Mouse (Mus musculus): ENCODE results near the gene Krtap4-1. TPM values are rescaled to one million over a fixed set of nuclear protein-coding genes. Genes with fewer than 3 reads are reported as not detected.
"Not testable (repeated sequence)": the region's sequence is repeated elsewhere in the genome, so short reads cannot be mapped to it uniquely, and the experiment has no call there.

Krtap4-1 gene
- not detected in 2 replicates for polyA plus RNA-seq (2012; rRNA removed)

- H3K4me1 ChIP-seq (ENCODE audit: control insufficient read depth, insufficient read depth, low read length) = no peaks in the 10 kb centered on the region
- H3K27ac ChIP-seq (ENCODE audit: insufficient read depth, low read length) = no peak within 1 kb of the TSS
- no peaks in the 10 kb centered on the region for H3K27me3 ChIP-seq (ENCODE audit: control insufficient read depth, insufficient read depth, low read length)
- TF ChIP-seq CTCF (IDR thresholded peaks at IDR 0.05; ENCODE audit: borderline replicate concordance, insufficient read depth, low read depth, low read length) (no peak), POLR2A (IDR thresholded peaks at IDR 0.05; ENCODE audit: borderline replicate concordance, insufficient read depth, low read length) (no peak)
- H3K4me3 ChIP-seq (replicated peaks; ENCODE audit: insufficient read depth, low read depth, low read length) = no peak within 1 kb of the TSS
- WGBS = 83% methylated on average over 4 of the region's 4 CpGs
- no peak for DNase-seq
These were observed at the start of gene Krtap4-1 for GRCm38 (mm10) chr11:99628138-99628537. Gene Krtap4-1 (minus strand): TSS chr11:99628238.

- no peak for TF ChIP-seq CTCF (IDR thresholded peaks at IDR 0.05; ENCODE audit: borderline replicate concordance, insufficient read depth, low read depth, low read length)
- TF ChIP-seq POLR2A (IDR thresholded peaks at IDR 0.05; ENCODE audit: borderline replicate concordance, insufficient read depth, low read length) = no peak
These were observed 37.8 kb upstream of the Krtap4-1 start, which contains the start of gene Krtap4-6 for GRCm38 (mm10) chr11:99665860-99666259. Gene Krtap4-6 (minus strand): TSS chr11:99665960.

DNA sequence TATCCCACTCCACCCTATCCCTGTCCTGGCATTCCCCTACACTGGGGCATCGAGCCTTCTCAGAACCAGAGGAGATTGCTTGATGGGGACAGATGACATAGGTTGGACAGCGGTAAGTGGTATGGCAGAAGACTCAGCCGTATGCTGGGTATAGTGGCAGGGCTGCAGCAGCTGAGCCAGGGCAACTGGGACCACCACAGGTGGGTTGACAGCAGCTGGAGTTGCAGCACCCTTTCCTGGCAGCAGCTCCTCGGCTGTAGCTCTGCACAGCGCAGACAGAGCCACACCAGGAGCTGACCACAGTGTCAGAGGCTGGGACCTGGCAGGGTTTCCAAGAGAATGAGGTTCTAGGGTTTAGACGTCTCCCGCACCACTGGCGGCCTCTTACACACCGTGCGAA, 34.8 kb upstream of the Krtap4-1 start:
- WGBS = 80% methylated on average over 10 of the region's 10 CpGs
- DNase-seq = no peak
- TF ChIP-seq CTCF (IDR thresholded peaks at IDR 0.05; ENCODE audit: borderline replicate concordance, insufficient read depth, low read depth, low read length) (no peak), POLR2A (IDR thresholded peaks at IDR 0.05; ENCODE audit: borderline replicate concordance, insufficient read depth, low read length) (no peak)
- Histone ChIP-seq H3K27me3 (ENCODE audit: control insufficient read depth, insufficient read depth, low read length) (no peaks in the 10 kb centered on the region), H3K4me3 (replicated peaks; ENCODE audit: insufficient read depth, low read depth, low read length) (no peak overlapping the region), H3K4me1 (ENCODE audit: control insufficient read depth, insufficient read depth, low read length) (no peaks in the 10 kb centered on the region), H3K27ac (ENCODE audit: insufficient read depth, low read length) (no peak overlapping the region)

More at GRCm38 (mm10) chr11:99665860-99666259, 37.8 kb upstream of the Krtap4-1 start, which contains the start of gene Krtap4-6:
- Histone ChIP-seq H3K4me1 (ENCODE audit: control insufficient read depth, insufficient read depth, low read length) (no peaks in the 10 kb centered on the region), H3K4me3 (replicated peaks; ENCODE audit: insufficient read depth, low read depth, low read length) (no peak within 1 kb of the TSS), H3K27ac (ENCODE audit: insufficient read depth, low read length) (no peak within 1 kb of the TSS), H3K27me3 (ENCODE audit: control insufficient read depth, insufficient read depth, low read length) (no peaks in the 10 kb centered on the region)
- DNase-seq = no peak

DNA sequence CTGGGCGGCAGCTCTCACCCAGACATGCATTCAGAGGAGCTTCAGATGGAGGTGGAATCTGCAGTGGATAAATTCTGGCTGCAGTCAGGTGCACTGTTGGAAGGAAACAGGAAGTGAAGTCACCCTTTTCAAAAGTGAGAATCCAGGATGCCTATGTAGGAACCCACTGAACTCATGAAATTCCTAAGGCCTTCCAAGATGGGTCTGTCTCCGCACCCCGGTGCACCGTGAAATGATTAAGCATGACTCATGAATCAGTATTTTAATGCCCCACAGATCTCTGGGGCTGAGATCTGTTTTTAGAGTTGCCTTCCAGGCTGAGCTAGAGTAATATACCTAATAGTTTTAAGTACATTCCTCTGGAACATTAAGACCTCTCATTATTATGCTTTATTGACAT, 31.2 kb upstream of the Krtap4-1 start:
- WGBS = 88% methylated on average over 4 of the region's 4 CpGs
- Histone ChIP-seq H3K27me3 (ENCODE audit: control insufficient read depth, insufficient read depth, low read length) (no peaks in the 10 kb centered on the region), H3K4me3 (replicated peaks; ENCODE audit: insufficient read depth, low read depth, low read length) (no peak overlapping the region), H3K27ac (ENCODE audit: insufficient read depth, low read length) (no peak overlapping the region), H3K4me1 (ENCODE audit: control insufficient read depth, insufficient read depth, low read length) (no peaks in the 10 kb centered on the region)
- no peak for DNase-seq
- TF ChIP-seq CTCF (IDR thresholded peaks at IDR 0.05; ENCODE audit: borderline replicate concordance, insufficient read depth, low read depth, low read length) (no peak), POLR2A (IDR thresholded peaks at IDR 0.05; ENCODE audit: borderline replicate concordance, insufficient read depth, low read length) (no peak)

DNA sequence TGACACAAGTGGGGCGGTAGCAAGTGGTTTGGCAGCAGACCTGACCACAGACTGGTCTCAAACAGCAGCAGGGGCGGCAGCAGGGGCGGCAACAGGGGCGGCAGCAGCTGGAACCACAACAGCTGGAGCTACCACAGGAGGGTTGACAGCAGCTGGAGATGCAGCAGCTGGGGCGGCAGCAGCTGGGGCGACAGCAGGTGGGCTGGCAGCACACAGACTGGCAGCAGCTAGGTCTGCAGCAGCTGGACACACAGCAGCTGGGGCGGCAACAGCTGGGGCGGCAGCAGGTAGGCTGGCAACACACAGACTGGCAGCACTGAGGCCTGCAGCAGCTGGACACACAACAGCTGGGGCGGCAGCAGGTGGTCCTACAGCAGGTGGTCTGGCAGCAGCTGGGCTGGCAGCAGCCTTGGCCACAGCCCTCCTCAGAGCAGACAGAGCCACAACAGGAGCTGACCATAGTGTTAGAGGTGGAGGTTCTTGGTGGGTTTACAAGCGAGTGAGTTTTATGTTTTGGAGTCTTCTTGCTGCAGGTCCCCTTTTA, 30.5 kb upstream of the Krtap4-1 start, which contains the start of gene Gm11563:
Gene Gm11563, minus strand, starts transcription at position 494 of the 544 bp plus-strand sequence.
- not testable (repeated sequence) for H3K4me3 ChIP-seq (replicated peaks; ENCODE audit: insufficient read depth, low read depth, low read length); DNase-seq; H3K27me3 ChIP-seq (ENCODE audit: control insufficient read depth, insufficient read depth, low read length); H3K27ac ChIP-seq (ENCODE audit: insufficient read depth, low read length); H3K4me1 ChIP-seq (ENCODE audit: control insufficient read depth, insufficient read depth, low read length)
- WGBS = 68% methylated on average over 10 of the region's 10 CpGs

DNA sequence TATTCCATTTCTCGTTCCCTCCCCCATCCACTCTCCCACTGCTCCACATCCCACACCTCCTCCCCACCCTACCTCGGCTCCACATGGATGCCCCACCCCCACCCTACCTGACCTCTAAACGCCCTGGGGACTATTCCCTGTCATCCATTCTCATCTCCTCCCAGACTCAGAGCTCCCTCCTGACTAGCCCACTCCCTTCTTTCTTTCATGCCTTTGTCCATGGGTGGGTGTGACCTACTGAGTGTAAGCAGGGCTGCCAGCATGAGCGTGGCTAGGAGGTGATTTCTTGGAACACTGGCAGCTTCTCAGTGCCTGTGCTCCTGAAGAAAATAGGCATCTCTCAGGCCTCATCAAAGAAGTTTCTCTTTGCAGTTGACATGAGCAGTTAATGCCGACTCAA, 29.0 kb upstream of the Krtap4-1 start:
- Histone ChIP-seq H3K4me3 (replicated peaks; ENCODE audit: insufficient read depth, low read depth, low read length) (no peak overlapping the region), H3K27ac (ENCODE audit: insufficient read depth, low read length) (no peak overlapping the region), H3K27me3 (ENCODE audit: control insufficient read depth, insufficient read depth, low read length) (no peaks in the 10 kb centered on the region), H3K4me1 (ENCODE audit: control insufficient read depth, insufficient read depth, low read length) (no peaks in the 10 kb centered on the region)
- TF ChIP-seq CTCF (IDR thresholded peaks at IDR 0.05; ENCODE audit: borderline replicate concordance, insufficient read depth, low read depth, low read length) (no peak), POLR2A (IDR thresholded peaks at IDR 0.05; ENCODE audit: borderline replicate concordance, insufficient read depth, low read length) (no peak)
- DNase-seq = no peak
- WGBS = 54% methylated on average over 5 of the region's 5 CpGs

DNA sequence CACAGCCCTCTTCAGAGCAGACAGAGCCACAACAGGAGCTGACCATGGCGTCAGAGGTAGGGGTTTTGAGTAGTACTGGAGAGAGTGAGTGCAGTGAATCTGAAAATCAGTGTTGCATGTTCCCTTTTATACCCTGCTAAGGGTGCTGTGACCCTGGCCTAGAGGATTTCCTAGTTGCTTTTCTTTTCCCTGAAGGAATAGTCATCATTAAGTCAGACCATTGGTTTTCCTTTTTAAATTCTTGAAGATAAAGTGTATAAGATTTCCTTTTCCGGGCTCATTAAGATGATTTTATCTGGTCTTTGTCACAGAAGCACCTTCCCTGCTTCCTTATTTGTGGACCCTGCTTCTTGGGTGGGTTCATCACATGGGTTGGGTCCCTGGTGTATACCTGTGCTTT, 22.1 kb upstream of the Krtap4-1 start, which contains the start of gene Gm11555:
Gene Gm11555, minus strand, starts transcription at position 101 of the 400 bp plus-strand sequence.
- DNase-seq = no peak
- TF ChIP-seq POLR2A (IDR thresholded peaks at IDR 0.05; ENCODE audit: borderline replicate concordance, insufficient read depth, low read length) (no peak), CTCF (IDR thresholded peaks at IDR 0.05; ENCODE audit: borderline replicate concordance, insufficient read depth, low read depth, low read length) (no peak)
- no peaks in the 10 kb centered on the region for H3K4me1 ChIP-seq (ENCODE audit: control insufficient read depth, insufficient read depth, low read length)
- WGBS = 77% methylated on average over 2 of the region's 2 CpGs
- H3K27ac ChIP-seq (ENCODE audit: insufficient read depth, low read length) = no peak within 1 kb of the TSS
- no peak within 1 kb of the TSS for H3K4me3 ChIP-seq (replicated peaks; ENCODE audit: insufficient read depth, low read depth, low read length)
- H3K27me3 ChIP-seq (ENCODE audit: control insufficient read depth, insufficient read depth, low read length) = no peaks in the 10 kb centered on the region

- Histone ChIP-seq H3K4me1 (ENCODE audit: control insufficient read depth, insufficient read depth, low read length) (no peaks in the 10 kb centered on the region), H3K27ac (ENCODE audit: insufficient read depth, low read length) (no peak overlapping the region), H3K4me3 (replicated peaks; ENCODE audit: insufficient read depth, low read depth, low read length) (no peak overlapping the region), H3K27me3 (ENCODE audit: control insufficient read depth, insufficient read depth, low read length) (no peaks in the 10 kb centered on the region)
- 58% methylated on average over 15 of the region's 15 CpGs for WGBS
- DNase-seq = no peak
- TF ChIP-seq CTCF (IDR thresholded peaks at IDR 0.05; ENCODE audit: borderline replicate concordance, insufficient read depth, low read depth, low read length) = no peak
- no peak for TF ChIP-seq POLR2A (IDR thresholded peaks at IDR 0.05; ENCODE audit: borderline replicate concordance, insufficient read depth, low read length)
These were observed 18.4 kb upstream of the Krtap4-1 start for GRCm38 (mm10) chr11:99646444-99646843.

Measured in cerebellum, adult 2 months (tissue).